Mouse (Mus musculus) kidney, embryonic 16.5 days (tissue): ENCODE measurements around the gene Nmnat2. TPM values are rescaled to one million over a fixed set of nuclear protein-coding genes. Genes with fewer than 3 reads are reported as not detected.

Experiments used
- ATAC-seq: fragments of 200-750 bp; cut with Nextera tagmentation; 2 replicates; pipeline ENCODE4 v1.8.0; 2017; ENCODE audit warnings: moderate TSS enrichment; ENCODE audit not compliant: low FRiP score, low TSS enrichment
- H3K27ac ChIP-seq: fragments of 300-500 bp; sonication (generic); 2 replicates; pipeline ENCODE4 v1.5.1; 2014; ENCODE audit warnings: low read length
- H3K27me3 ChIP-seq: fragments of 300-500 bp; sonication (generic); 2 replicates; pipeline ENCODE4 v1.6.1; 2014; ENCODE audit warnings: low read length, control low read depth, mixed read lengths; ENCODE audit not compliant: insufficient read depth
- H3K36me3 ChIP-seq: fragments of 300-500 bp; sonication (generic); 2 replicates; pipeline ENCODE4 v1.6.1; 2014; ENCODE audit warnings: low read length, control low read depth, mixed read lengths; ENCODE audit not compliant: insufficient read depth
- H3K4me1 ChIP-seq: fragments of 300-500 bp; sonication (generic); 2 replicates; pipeline ENCODE4 v1.6.1; 2014; ENCODE audit warnings: low read length, control low read depth, mixed read lengths; ENCODE audit not compliant: insufficient read depth
- H3K4me2 ChIP-seq: fragments of 300-500 bp; sonication (generic); replicated peaks from 2 replicates; pipeline ENCODE4 v1.6.1; 2014; ENCODE audit warnings: low read depth, low read length
- H3K4me3 ChIP-seq: fragments of 300-500 bp; sonication (generic); 2 replicates; pipeline ENCODE4 v1.5.1; 2014; ENCODE audit warnings: mild to moderate bottlenecking, low read length
- H3K9ac ChIP-seq: fragments of 300-500 bp; sonication (generic); replicated peaks from 2 replicates; pipeline ENCODE4 v1.6.1; 2014; ENCODE audit warnings: low read length
- H3K9me3 ChIP-seq: fragments of 300-500 bp; sonication (generic); 2 replicates; pipeline ENCODE4 v1.6.1; 2016; ENCODE audit warnings: low read length, control low read depth
- WGBS: fragments of 180-500 bp; shearing (Covaris S2); extraction: QIAGEN DNeasy Blood & Tissue Kit; methylation state at CpG from one replicate; pipeline ENCODE4 v1.1.7; 2014; 5-methylcytosine and 5-hydroxymethylcytosine counted together
- polyA plus RNA-seq: library from polyadenylated mRNA; unstranded; fragments of >200 nt; fragmentation: Nextera tagmentation; extraction: Ambion mirVana; gene quantifications from 2 replicates; pipeline ENCODE4 v1.2.1, GENCODE M21; 2015

Nmnat2 gene
- polyA plus RNA-seq, 1 experiment from 2014 or later: 0.86 TPM

GRCm38 (mm10) chr1:153043332-153043731, 88.5 kb downstream of the Nmnat2 start:
- WGBS: 70% methylated on average over 6 of the region's 6 CpGs
- Histone ChIP-seq H3K27ac (no peak overlapping the region), H3K9ac (no peak overlapping the region), H3K4me2 (no peak overlapping the region), H3K36me3 (no peaks in the 10 kb centered on the region), H3K4me1 (peaks cover 6% of the 10 kb centered on the region; the same call in 1 of the 2 replicates), H3K9me3 (0 out of 2 replicates have a peak, but pooled peaks cover 4% of the 10 kb centered on the region), H3K4me3 (no peak overlapping the region), H3K27me3 (no peaks in the 10 kb centered on the region)
- no peak for ATAC-seq

- H3K4me1 ChIP-seq: peaks cover 4% of the 10 kb centered on the region; the same call in 1 of the 2 replicates
- H3K36me3 ChIP-seq: no peaks in the 10 kb centered on the region
- no peaks in the 10 kb centered on the region for H3K27me3 ChIP-seq
- no peak overlapping the region for H3K27ac ChIP-seq
- ATAC-seq: no peak
- no peak overlapping the region for H3K4me3 ChIP-seq
- no peak overlapping the region for H3K4me2 ChIP-seq
- WGBS: 81% methylated on average over 11 of the region's 11 CpGs
- H3K9me3 ChIP-seq: no peaks in the 10 kb centered on the region
- H3K9ac ChIP-seq: no peak overlapping the region
These were observed 90.6 kb downstream of the Nmnat2 start for GRCm38 (mm10) chr1:153045368-153045767.

- no peaks in the 10 kb centered on the region for H3K9me3 ChIP-seq
- 22% methylated on average over 14 of the region's 14 CpGs for WGBS
- H3K9ac ChIP-seq: no peak overlapping the region
- H3K36me3 ChIP-seq: no peaks in the 10 kb centered on the region
- H3K27me3 ChIP-seq: no peaks in the 10 kb centered on the region
- H3K27ac ChIP-seq: 0 out of 2 replicates have a peak overlapping the region, but pooled peaks have one; percentile 5
- no peak overlapping the region for H3K4me3 ChIP-seq
- H3K4me2 ChIP-seq: no peak overlapping the region
- ATAC-seq: peak; percentile 89
- peaks cover 10% of the 10 kb centered on the region for H3K4me1 ChIP-seq
These were observed 93.5 kb downstream of the Nmnat2 start for GRCm38 (mm10) chr1:153048147-153048878.

- Histone ChIP-seq H3K9ac (no peak overlapping the region), H3K27ac (no peak overlapping the region), H3K36me3 (no peaks in the 10 kb centered on the region), H3K4me1 (peaks cover 17% of the 10 kb centered on the region), H3K4me2 (no peak overlapping the region), H3K9me3 (no peaks in the 10 kb centered on the region), H3K27me3 (no peaks in the 10 kb centered on the region), H3K4me3 (no peak overlapping the region)
- WGBS: 86% methylated on average over 2 of the region's 2 CpGs
- no peak for ATAC-seq
These were observed 94.7 kb downstream of the Nmnat2 start for GRCm38 (mm10) chr1:153049451-153049850.

GRCm38 (mm10) chr1:153051474-153051873, 96.7 kb downstream of the Nmnat2 start:
- 86% methylated on average over 5 of the region's 5 CpGs for WGBS
- H3K27me3 ChIP-seq: no peaks in the 10 kb centered on the region
- no peaks in the 10 kb centered on the region for H3K36me3 ChIP-seq
- H3K4me2 ChIP-seq: no peak overlapping the region
- no peak overlapping the region for H3K27ac ChIP-seq
- no peak overlapping the region for H3K4me3 ChIP-seq
- no peak overlapping the region for H3K9ac ChIP-seq
- H3K4me1 ChIP-seq: peaks cover 20% of the 10 kb centered on the region
- ATAC-seq: no peak
- H3K9me3 ChIP-seq: no peaks in the 10 kb centered on the region

- 25% methylated on average over 7 of the region's 7 CpGs for whole genome bisulfite sequencing
These were observed 98.8 kb downstream of the Nmnat2 start for GRCm38 (mm10) chr1:153053619-153054018.

GRCm38 (mm10) chr1:153054112-153054821, 99.5 kb downstream of the Nmnat2 start:
- ATAC-seq: 0 out of 2 replicates have a peak, but pooled peaks have one; percentile 39
- Histone ChIP-seq H3K36me3 (no peaks in the 10 kb centered on the region), H3K9me3 (no peaks in the 10 kb centered on the region), H3K27ac (no peak overlapping the region), H3K27me3 (no peaks in the 10 kb centered on the region), H3K4me2 (no peak overlapping the region), H3K9ac (no peak overlapping the region), H3K4me1 (peaks cover 15% of the 10 kb centered on the region), H3K4me3 (no peak overlapping the region)
- WGBS: 23% methylated on average over 11 of the region's 11 CpGs

More at GRCm38 (mm10) chr1:153053619-153054018, 98.8 kb downstream of the Nmnat2 start:
- Histone ChIP-seq H3K9me3 (no peaks in the 10 kb centered on the region), H3K4me3 (no peak overlapping the region), H3K27me3 (no peaks in the 10 kb centered on the region), H3K4me2 (no peak overlapping the region), H3K4me1 (peaks cover 15% of the 10 kb centered on the region), H3K36me3 (no peaks in the 10 kb centered on the region), H3K9ac (no peak overlapping the region), H3K27ac (no peak overlapping the region)
- no peak for ATAC-seq

GRCm38 (mm10) chr1:153058290-153058689, 103.5 kb downstream of the Nmnat2 start:
- Histone ChIP-seq H3K27ac (no peak overlapping the region), H3K36me3 (no peaks in the 10 kb centered on the region), H3K9me3 (no peaks in the 10 kb centered on the region), H3K4me3 (no peak overlapping the region), H3K4me1 (peaks cover 15% of the 10 kb centered on the region), H3K9ac (no peak overlapping the region), H3K27me3 (no peaks in the 10 kb centered on the region), H3K4me2 (no peak overlapping the region)
- WGBS: 73% methylated on average over 7 of the region's 7 CpGs
- ATAC-seq: no peak

GRCm38 (mm10) chr1:153059626-153060025, 104.8 kb downstream of the Nmnat2 start:
- Histone ChIP-seq H3K27me3 (no peaks in the 10 kb centered on the region), H3K4me3 (no peak overlapping the region), H3K36me3 (no peaks in the 10 kb centered on the region), H3K27ac (no peak overlapping the region), H3K4me1 (peaks cover 7% of the 10 kb centered on the region), H3K4me2 (no peak overlapping the region), H3K9me3 (no peaks in the 10 kb centered on the region), H3K9ac (no peak overlapping the region)
- ATAC-seq: no peak
- whole genome bisulfite sequencing: 85% methylated on average over 9 of the region's 9 CpGs

GRCm38 (mm10) chr1:153062547-153062946, 107.8 kb downstream of the Nmnat2 start:
- no peak overlapping the region for H3K9ac ChIP-seq
- no peak overlapping the region for H3K4me2 ChIP-seq
- H3K4me1 ChIP-seq: peaks cover 6% of the 10 kb centered on the region
- no peak overlapping the region for H3K4me3 ChIP-seq
- H3K27me3 ChIP-seq: no peaks in the 10 kb centered on the region
- H3K36me3 ChIP-seq: no peaks in the 10 kb centered on the region
- no peak overlapping the region for H3K27ac ChIP-seq
- 13% methylated on average over 7 of the region's 7 CpGs for WGBS
- no peaks in the 10 kb centered on the region for H3K9me3 ChIP-seq
- ATAC-seq: peak; percentile 47
